In the genomic region with DNA sequence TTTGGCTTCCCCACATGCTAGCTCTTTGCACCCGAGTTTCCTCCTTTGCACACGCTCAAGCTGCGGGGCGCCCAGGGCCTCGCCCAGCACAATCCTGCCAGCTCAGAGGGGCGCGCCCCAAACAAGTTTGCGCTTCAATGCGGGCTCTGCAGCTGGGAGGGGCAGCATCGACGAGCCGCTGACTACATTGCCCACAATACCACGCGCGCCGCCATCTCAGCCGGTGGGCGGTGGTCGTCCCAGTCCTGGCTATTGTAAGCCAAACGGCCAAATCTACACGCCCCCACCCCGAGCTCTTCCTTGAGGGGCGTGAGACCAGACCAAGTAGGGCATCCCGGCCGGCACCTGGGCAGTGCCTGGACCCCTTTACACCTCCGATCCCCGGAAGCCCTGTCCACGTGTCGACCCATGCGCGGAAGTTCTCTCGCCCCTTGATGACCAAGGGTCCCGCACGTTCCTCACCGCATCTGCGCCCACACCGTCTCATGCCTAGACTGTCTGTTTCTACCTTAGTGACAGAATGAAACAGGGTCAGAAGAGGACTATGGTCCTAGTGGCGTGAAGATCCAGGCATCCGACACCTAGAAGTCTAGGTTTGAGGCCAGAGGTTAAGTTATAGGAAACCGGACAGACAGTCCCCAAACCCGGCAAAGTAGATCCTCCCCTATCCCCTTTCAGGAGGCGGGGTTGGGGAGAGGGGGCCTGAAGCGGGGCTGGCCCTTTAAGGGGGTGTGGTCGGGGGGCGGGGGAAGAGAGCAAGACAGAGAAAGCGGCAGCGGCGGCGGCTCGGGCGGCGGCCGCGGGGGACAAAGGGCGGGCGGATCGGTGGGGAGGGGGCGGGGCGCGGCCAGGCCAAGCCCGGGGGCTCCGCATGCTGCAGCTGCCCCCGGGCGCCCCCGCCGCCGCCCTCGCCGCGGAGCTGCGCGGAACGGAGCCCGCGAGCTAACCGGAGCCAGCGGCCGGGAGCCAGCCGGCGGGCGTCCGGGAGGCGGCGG, we compare ENCODE assay signal across 8 mouse cellular contexts. TPM values are rescaled to one million over a fixed set of nuclear protein-coding genes. Genes with fewer than 3 reads are reported as not detected.
A peak's percentile ranks its signal among the peaks of the same experiment; 100 is the strongest.
DNase-seq lines count a peak whose midpoint lies in the region; ATAC-seq and TF ChIP-seq lines count a peak whose summit lies in the region.

A gene (plus strand): TSS at position 758 of the 995 bp plus-strand sequence.

- no peaks in the 10 kb centered on the region for H3K9me3 ChIP-seq in embryonic facial prominence, embryonic 11.5 days (replicated peaks; ENCODE audit: control insufficient read depth, low read length)
- no peaks in the 10 kb centered on the region for H3K9me3 ChIP-seq in limb, embryonic 15.5 days
- H3K9me3 ChIP-seq in midbrain, postnatal 0 days (ENCODE audit: low read length) = no peaks in the 10 kb centered on the region
- no peaks in the 10 kb centered on the region for H3K9me3 ChIP-seq in stomach, embryonic 14.5 days (ENCODE audit: control insufficient read depth, low read depth, low read length)

- no peaks in the 10 kb centered on the region for H3K36me3 ChIP-seq in embryonic facial prominence, embryonic 11.5 days (replicated peaks; ENCODE audit: control insufficient read depth, insufficient read depth, low read depth, low read length)
- peaks cover 14% of the 10 kb centered on the region for H3K36me3 ChIP-seq in limb, embryonic 15.5 days
- peaks cover 13% of the 10 kb centered on the region for H3K36me3 ChIP-seq in midbrain, postnatal 0 days (ENCODE audit: insufficient read depth, low read length)
- peaks cover 13% of the 10 kb centered on the region for H3K36me3 ChIP-seq in stomach, embryonic 14.5 days (ENCODE audit: control insufficient read depth, insufficient read depth, low read length)

- under 1% methylated on average over 61 of the region's 84 CpGs for WGBS in embryonic facial prominence, embryonic 11.5 days
- WGBS in limb, embryonic 15.5 days = under 1% methylated on average over 75 of the region's 84 CpGs
- under 1% methylated on average over 63 of the region's 84 CpGs for WGBS in midbrain, postnatal 0 days
- under 1% methylated on average over 81 of the region's 84 CpGs for WGBS in stomach, embryonic 14.5 days

- H3K27ac ChIP-seq in embryonic facial prominence, embryonic 11.5 days (replicated peaks; ENCODE audit: low read depth, low read length) = peak within 1 kb of the TSS; percentile 82
- H3K27ac ChIP-seq in limb, embryonic 15.5 days = peak within 1 kb of the TSS; percentile 89
- peak within 1 kb of the TSS; percentile 85 for H3K27ac ChIP-seq in midbrain, postnatal 0 days (ENCODE audit: low read depth, low read length)
- peak within 1 kb of the TSS; percentile 94 for H3K27ac ChIP-seq in stomach, embryonic 14.5 days (ENCODE audit: low read length)

- H3K4me3 ChIP-seq in embryonic facial prominence, embryonic 11.5 days (ENCODE audit: low read depth, low read length) = peak within 1 kb of the TSS; percentile 65
- H3K4me3 ChIP-seq in limb, embryonic 15.5 days = peak within 1 kb of the TSS; percentile 68
- peak within 1 kb of the TSS; percentile 62 for H3K4me3 ChIP-seq in midbrain, postnatal 0 days (ENCODE audit: low read depth, low read length)
- H3K4me3 ChIP-seq in stomach, embryonic 14.5 days (ENCODE audit: low read depth, low read length) = peak within 1 kb of the TSS; percentile 77

- ATAC-seq in embryonic facial prominence, embryonic 11.5 days (replicated peaks; ENCODE audit: insufficient number of reproducible peaks, low FRiP score, low TSS enrichment, low read depth) = peak; percentile 60
- peak; percentile 56 for ATAC-seq in granulocyte monocyte progenitor cell, adult 5-6 weeks (replicated peaks; ENCODE audit: poor library complexity, severe bottlenecking)
- peak; percentile 56 for ATAC-seq in limb, embryonic 15.5 days (ENCODE audit: insufficient number of reproducible peaks, low FRiP score, low TSS enrichment, low read depth)
- ATAC-seq in midbrain, postnatal 0 days (ENCODE audit: low FRiP score) = peak; percentile 52
- ATAC-seq in stomach, embryonic 14.5 days (ENCODE audit: insufficient number of reproducible peaks, insufficient read depth, low FRiP score, low read depth) = peak; percentile 60

- H3K27me3 ChIP-seq in embryonic facial prominence, embryonic 11.5 days (ENCODE audit: control insufficient read depth, insufficient read depth, low read length) = no peaks in the 10 kb centered on the region
- H3K27me3 ChIP-seq in limb, embryonic 15.5 days = no peaks in the 10 kb centered on the region
- peaks cover 11% of the 10 kb centered on the region for H3K27me3 ChIP-seq in midbrain, postnatal 0 days (ENCODE audit: insufficient read depth, low read length)
- no peaks in the 10 kb centered on the region for H3K27me3 ChIP-seq in stomach, embryonic 14.5 days (ENCODE audit: control insufficient read depth, insufficient read depth, low read length)

- TF ChIP-seq CTCF in midbrain, postnatal 0 days (IDR thresholded peaks at IDR 0.05) = no peak

- H3K4me2 ChIP-seq in embryonic facial prominence, embryonic 11.5 days (ENCODE audit: low read depth, low read length) = peak within 1 kb of the TSS; percentile 85
- H3K4me2 ChIP-seq in limb, embryonic 15.5 days = peak within 1 kb of the TSS; percentile 82
- peak within 1 kb of the TSS; percentile 95 for H3K4me2 ChIP-seq in midbrain, postnatal 0 days (ENCODE audit: low read depth, low read length, poor library complexity, severe bottlenecking)
- H3K4me2 ChIP-seq in stomach, embryonic 14.5 days (replicated peaks; ENCODE audit: low read depth, low read length) = peak within 1 kb of the TSS; percentile 93

- peaks cover 2% of the 10 kb centered on the region for H3K4me1 ChIP-seq in embryonic facial prominence, embryonic 11.5 days (ENCODE audit: control insufficient read depth, insufficient read depth, low read length)
- peaks cover 64% of the 10 kb centered on the region for H3K4me1 ChIP-seq in limb, embryonic 15.5 days
- peaks cover 19% of the 10 kb centered on the region; the same call in 1 of the 2 replicates for H3K4me1 ChIP-seq in midbrain, postnatal 0 days (ENCODE audit: insufficient read depth, low read length)
- H3K4me1 ChIP-seq in stomach, embryonic 14.5 days (ENCODE audit: control insufficient read depth, insufficient read depth, low read length) = peaks cover 49% of the 10 kb centered on the region

- DNase-seq in 3134 (ENCODE audit: extremely low read depth, insufficient read length, low spot score) = peak; percentile 85
- peak; percentile 86 to 95 for DNase-seq in adrenal gland, adult (ENCODE audit: inconsistent age in 2 of 2, low spot score in 1 of 2)
- peak; percentile 94 for DNase-seq in embryonic facial prominence, embryonic 11.5 days (ENCODE audit: low spot score)
- peak; percentile 71 for DNase-seq in kidney, adult 11 months
- DNase-seq in midbrain, postnatal 0 days (ENCODE audit: low spot score) = peak; percentile 82

- H3K9ac ChIP-seq in embryonic facial prominence, embryonic 11.5 days (replicated peaks; ENCODE audit: low read length) = peak within 1 kb of the TSS; percentile 77
- peak within 1 kb of the TSS; percentile 67 for H3K9ac ChIP-seq in limb, embryonic 15.5 days
- peak within 1 kb of the TSS; percentile 72 for H3K9ac ChIP-seq in midbrain, postnatal 0 days (replicated peaks; ENCODE audit: low read length, poor library complexity, severe bottlenecking)
- peak within 1 kb of the TSS; percentile 82 for H3K9ac ChIP-seq in stomach, embryonic 14.5 days (replicated peaks; ENCODE audit: low read depth, low read length)

RNA-seq across cellular contexts. Expression of the gene that starts here (rescaled TPM):
- polyA plus RNA-seq in embryonic facial prominence, embryonic 11.5 days (2014; fragmentation: Nextera tagmentation; extraction: Ambion mirVana) = 247 and 268 TPM in 2 replicates
- 194 and 276 TPM in 2 replicates for total RNA-seq in granulocyte monocyte progenitor cell, adult 5-6 weeks (2014; fragmentation: Nextera tagmentation)
- total RNA-seq in granulocyte monocyte progenitor cell, adult 5-6 weeks (2017) = 94.5 and 105 TPM in 2 replicates
- polyA plus RNA-seq in limb, embryonic 15.5 days (2015; fragmentation: Nextera tagmentation; extraction: Ambion mirVana) = 168 TPM in 2 replicates
- 137 and 150 TPM in 2 replicates for total RNA-seq in midbrain, postnatal 0 days (2014; rRNA removed)
- polyA plus RNA-seq in midbrain, postnatal 0 days (2015; fragmentation: Nextera tagmentation; extraction: Ambion mirVana) = 143 and 144 TPM in 2 replicates
- polyA plus RNA-seq in stomach, embryonic 14.5 days (2014; fragmentation: Nextera tagmentation; extraction: Ambion mirVana) = 99.5 and 103 TPM in 2 replicates

Comparison
In these comparisons a context has a peak if more than half of its experiments do, and no peak if none do; other contexts are left out.
1. Peak in every context shown above with its lines: DNase-seq, ATAC-seq, H3K4me3 ChIP-seq and H3K27ac ChIP-seq.